Mouse (Mus musculus) mouse trophoblast stem cell (cell line): ENCODE data around the gene Ccn2.
"Not testable (repeated sequence)": the region's sequence is repeated elsewhere in the genome, so short reads cannot be mapped to it uniquely, and the experiment has no call there.

Experiments
- in situ Hi-C, 2 experiments: fragments of 300-500 bp; cut with MseI, MboI; formaldehyde crosslinking; loops; 2 replicates in 1 of 2; 3 replicates in 1 of 2; pipeline ENCODE4 v1.15.1; 2025

Ccn2 gene

DNA sequence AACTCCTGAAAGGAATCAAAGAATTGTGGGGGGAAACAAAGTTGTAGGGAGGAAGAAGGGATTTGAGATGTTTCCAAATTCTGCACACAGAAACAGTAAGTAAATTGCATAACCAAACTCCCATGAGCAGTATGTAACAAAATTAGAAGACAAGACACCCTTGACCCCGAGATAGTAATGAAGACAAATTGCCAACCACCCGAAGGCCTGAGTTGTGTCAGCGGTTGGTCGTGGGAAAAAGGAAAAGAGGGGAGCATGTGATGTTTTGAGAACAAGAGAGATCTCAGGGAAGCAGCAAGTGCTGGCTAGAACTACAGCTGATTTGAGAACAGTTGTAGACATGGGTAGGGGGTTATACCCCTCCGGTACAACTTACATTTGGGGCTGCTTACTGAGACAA lies 4.6 kb downstream of the Ccn2 start:
- in situ Hi-C loops = loop anchor here in 1 of 2 experiments (10.0 kb wide), 1 partner anchor 185 kb away; no protein-coding TSS in a partner anchor

DNA sequence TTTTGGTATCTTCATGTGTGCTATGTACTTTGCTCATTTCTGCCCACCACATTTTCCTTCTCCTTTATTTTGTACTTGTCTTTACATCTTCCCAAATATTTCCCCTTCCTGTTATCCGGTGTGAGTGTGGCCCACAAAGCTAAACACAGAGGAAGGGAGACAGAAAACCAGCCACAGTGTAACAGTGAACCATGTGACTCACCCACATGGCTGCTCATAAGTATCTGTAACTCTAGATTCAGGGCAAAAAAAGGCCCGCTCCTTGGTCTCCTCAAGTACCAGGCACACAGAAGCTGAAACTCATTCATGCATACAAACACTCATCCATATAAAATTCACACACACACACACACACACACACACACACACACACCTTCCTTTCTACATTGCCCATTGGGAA lies 7.8 kb downstream of the Ccn2 start:
- in situ Hi-C loops = no loop called here

DNA sequence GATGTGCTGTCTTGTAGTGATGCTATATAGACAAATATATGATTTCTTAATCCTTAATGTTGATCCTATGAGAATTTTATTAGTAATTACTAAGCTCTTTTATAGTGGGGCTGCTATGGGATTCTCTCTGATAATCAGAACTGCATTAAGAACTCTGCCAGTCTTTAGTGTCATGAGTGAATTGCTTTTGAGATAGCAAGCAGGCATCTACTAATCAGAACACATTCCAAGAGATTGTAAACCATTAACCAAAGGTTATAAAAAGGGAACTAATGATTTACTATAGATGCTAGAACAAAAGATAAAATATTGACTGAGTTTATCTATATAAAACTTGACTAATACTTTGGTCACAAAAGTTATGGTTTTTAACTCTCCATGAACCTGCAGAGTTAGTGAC lies 8.5 kb downstream of the Ccn2 start:
- in situ Hi-C loops = no loop called here

DNA sequence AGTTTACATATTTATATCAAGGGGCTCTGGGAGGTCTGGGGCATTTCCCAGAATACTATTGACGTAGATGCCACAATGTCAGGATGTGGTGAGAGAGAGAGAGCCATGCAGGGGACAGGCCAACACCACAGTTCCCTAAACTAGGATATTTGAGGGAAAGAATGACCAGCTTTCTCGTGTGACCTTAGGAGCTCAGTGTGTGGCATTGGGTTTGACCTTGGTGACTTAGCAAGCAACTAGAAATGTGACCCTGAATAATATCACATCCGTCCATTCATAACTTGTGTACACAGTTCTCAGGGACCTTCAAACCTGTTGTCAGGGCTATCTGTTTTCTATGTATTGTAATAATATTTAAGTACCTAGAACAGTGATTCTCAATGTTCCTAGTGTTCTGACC lies 13.9 kb downstream of the Ccn2 start:
- in situ Hi-C loops = no loop called here

DNA sequence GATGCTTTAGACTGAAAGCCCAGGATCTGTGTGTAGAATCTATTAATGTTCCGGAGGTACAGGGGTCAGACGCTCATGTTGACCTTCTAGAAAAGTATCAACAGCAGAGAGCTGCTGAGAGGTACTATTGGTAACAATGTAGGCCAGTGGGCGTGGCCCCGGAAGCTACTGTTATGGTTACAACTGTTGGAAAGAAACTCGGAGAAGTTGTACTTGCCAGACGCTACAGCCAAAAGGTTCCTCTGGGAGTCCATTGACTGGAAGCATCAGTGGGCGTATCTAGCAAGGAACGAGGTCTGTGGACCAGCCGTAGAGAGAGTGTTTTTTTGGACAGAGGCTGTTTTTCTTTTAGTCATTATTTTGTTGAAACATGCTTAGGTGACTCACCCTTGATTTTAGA lies 14.5 kb downstream of the Ccn2 start:
- in situ Hi-C loops = no loop called here

DNA sequence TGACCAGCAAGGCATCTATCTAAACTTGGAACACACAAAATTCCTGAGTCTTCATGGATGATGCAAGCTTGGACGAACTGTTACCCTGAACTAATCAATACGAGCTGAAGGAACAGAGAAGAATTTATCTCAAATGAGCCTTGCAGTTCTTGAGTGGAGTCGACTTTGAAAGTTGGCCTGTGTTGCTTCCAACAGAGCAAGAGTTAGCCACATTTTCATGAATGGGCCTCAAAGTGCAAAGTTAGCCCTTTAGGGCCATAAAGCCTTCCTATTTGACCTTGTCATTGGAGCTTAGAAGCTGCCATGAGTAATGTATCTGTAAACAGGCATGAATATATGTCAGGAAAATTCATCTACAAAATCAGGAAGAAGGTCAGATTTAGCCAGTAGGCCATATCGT lies 19.5 kb downstream of the Ccn2 start:
- in situ Hi-C loops = no loop called here

DNA sequence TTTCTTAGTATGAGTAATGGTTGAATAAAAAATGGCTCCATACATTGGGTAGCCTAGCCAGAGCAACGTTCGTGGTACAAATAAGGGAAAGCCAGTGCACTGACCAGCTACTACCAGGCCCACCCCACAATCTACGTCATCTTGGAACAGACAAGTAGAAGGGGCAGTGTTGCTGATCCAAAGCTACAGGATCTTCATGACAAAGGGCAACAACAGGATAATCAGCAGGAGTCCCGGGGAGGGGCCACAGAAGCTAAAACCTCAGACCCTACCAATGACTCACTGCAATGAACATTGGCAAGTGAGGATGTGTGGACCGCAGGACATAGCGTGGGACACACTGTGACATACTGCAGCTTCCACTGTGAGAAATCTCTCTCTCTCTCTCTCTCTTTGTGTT lies 20.6 kb downstream of the Ccn2 start:
- in situ Hi-C loops = no loop called here

DNA sequence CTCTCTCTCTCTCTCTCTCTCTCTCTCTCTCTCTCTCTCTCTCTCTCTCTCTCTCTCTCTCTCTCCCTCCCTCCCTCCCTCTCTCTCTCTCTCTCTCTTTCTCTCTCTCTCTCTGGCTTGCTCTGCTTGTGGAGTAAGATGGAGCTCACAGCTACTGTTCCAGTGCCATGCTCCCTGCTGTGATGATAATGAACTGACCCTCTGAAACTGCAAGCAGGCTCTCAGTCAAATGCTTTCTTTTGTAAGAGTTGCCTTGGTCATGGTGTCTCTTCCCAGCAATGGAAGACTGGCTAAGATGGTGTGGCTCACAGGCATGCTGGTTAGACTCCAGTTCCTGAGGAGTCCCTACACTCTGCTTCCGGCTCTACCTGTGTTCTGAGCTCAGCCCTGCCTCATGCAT lies 21.3 kb downstream of the Ccn2 start:
- in situ Hi-C loops = not testable (repeated sequence)

DNA sequence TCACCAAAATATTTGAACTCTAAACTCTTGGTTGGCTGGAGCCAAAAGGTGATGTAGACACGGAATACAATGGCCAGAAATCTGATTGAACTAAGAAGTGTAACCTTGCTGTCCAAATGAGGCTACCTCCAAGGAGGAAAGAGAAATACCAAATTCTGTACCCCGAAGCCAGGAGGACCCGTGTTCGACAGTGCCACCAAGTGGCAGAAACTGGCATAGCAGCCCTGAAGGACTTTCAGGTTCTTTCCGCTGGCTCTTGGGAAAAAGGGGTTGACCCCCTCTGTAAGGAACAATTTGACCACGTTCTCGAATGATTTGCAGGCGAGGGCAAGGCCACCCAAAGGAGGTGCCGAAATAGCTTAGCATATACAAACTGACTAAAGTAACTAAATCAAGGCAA lies 26.3 kb downstream of the Ccn2 start:
- in situ Hi-C loops = loop anchor here (5.0 to 10.0 kb wide), 3 partner anchors 217 to 307 kb away; no protein-coding TSS in a partner anchor

DNA sequence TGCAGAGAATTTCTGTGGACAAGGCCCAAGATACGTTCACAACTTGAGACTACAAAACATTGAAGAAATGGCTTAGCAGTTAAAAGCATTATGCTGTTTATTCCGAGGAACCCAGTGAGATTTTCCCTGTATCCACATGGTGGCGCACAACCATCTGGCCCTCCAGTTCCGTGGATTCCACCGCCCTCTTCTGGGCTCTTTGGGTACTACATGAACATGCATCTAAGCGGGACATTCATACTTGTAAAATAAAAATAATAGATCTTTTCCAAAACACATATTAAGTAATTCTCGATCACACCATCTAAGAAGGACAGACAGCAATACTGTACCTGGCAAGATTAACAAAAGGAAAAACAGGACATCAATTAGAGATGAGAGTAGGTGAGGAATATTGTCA lies 27.3 kb downstream of the Ccn2 start:
- in situ Hi-C loops = loop anchor here (5.0 to 10.0 kb wide), 3 partner anchors 218 to 308 kb away; no protein-coding TSS in a partner anchor

DNA sequence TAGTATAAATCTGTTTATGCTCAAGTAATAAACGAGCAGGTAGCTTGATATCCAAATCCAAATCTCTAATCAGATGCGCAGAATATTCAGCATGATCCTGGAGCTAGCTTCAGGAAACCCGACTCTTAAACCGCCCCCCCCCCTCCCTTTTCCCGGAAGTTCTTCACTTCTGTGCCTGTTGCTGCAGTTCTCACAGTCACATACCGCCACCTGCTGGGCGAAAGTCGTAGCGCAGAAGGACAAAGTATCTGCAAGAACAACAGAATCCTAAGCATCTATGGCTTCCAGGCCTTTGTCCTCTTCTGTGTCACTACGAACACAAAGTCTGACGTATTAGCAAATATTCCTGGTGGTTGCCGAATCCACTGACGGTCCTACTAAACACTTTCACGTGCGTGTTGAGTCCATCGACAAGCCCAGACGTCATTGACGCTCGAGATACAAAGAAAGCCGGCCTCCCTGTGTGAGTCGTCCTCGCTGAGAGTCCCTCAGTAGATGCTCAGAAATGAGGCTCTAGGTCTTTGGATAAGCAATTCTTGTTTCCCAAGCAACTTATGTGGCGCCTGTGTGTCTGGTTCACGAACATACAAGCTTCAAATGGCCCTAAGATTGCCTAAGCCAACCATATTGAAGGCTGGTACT lies 29.9 kb downstream of the Ccn2 start:
- in situ Hi-C loops = loop anchor here (10.0 kb wide), 2 partner anchors 220 to 310 kb away; no protein-coding TSS in a partner anchor

DNA sequence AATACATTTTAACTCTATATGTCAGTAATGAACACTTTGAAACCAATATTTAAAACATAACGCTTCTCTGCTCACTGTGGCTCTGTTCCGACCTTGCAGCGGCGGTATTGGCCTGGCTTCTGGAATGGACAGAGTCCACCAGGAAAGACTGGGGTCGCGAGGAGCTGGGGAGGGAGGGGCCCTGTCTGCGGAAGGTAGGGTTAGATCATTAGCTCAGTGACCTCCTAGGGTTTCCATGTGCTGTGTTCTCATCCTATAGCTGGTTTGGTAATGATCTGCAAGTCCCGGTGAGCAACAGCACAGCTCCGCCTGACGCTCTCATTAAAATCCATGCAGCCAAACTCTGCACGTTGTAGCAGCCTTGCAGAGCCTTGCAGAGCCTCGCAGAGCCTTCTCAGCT lies 32.0 kb downstream of the Ccn2 start:
- in situ Hi-C loops = loop anchor here (10.0 kb wide), 2 partner anchors 222 to 312 kb away; no protein-coding TSS in a partner anchor

DNA sequence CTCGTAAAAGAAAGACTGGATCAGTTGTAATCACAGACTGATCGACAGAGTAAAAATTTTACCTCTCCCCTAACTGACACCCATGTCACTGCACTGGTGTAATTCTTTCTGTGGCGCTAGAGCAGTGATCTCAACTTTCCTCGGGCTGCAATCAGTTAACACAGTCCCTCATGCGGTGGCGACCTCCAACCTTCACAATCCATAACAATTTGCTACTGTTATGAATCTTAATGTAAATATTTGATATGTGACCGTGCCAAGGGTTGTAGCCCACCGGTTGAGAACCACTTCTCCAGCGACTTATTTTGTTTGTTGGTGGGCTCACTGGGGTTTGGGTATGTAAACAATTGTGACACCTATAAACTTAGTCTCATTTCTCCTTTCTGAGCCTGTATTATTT lies 33.2 kb downstream of the Ccn2 start:
- in situ Hi-C loops = loop anchor here (10.0 kb wide), 2 partner anchors 224 to 314 kb away; no protein-coding TSS in a partner anchor

DNA sequence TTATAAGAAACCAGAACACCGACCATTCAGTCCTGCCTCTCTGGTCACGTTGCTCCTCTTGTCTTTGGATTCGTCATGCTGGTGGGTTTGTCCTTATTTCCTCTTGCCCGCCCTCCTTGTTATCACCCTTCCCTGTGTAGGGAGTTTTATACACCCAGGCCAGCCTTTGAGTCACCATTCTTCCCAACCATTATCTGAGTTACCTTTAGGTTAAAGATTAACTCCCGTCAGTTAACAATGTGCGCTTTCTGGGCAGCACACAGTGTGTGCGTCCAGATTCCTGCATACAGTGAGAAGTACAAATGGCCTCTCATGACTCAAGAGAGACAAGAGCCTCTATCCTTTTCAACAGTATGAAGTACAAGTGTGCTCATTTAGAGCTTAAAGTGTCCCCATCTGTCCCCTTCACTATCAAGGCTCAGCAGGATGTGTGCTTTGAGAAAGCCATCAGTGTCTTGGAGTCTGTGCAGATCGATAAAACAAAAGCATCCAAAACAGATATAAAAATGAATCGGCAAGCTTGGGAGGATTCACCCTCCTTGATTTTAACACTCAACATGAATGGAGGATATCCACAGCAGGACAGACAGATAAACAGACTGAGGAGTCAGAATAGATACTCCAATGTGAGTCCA lies 34.0 kb downstream of the Ccn2 start:
- in situ Hi-C loops = loop anchor here (10.0 kb wide), 2 partner anchors 224 to 314 kb away; no protein-coding TSS in a partner anchor

DNA sequence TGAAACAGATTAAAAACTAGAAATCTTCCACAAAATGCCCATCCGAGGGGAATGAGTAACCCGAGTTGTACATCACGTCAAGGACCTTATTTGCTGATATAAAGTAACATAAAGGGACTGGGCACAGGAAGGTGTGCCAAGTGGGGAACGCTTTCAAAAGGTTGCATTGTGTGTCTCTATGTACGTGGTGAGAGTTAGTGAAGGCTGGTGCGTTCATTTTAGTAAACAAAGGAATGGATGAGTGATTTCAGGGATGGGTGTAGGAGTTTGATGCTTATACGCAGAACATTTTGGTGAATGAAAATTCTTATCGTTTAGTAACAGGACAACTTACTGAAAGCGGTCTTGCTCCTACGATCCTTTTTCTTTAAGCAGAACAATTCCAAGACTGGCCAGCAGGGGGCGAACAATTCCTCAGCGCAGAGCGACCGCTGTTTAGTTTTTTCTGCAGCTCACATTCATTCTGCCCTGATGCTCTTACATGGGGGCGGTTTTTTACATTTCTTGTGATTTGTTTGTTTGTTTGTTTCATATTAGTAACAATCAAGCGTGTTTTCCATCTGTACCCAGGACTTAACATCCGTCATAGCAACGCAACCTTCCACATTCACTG lies 35.3 kb downstream of the Ccn2 start:
- in situ Hi-C loops = no loop called here

DNA sequence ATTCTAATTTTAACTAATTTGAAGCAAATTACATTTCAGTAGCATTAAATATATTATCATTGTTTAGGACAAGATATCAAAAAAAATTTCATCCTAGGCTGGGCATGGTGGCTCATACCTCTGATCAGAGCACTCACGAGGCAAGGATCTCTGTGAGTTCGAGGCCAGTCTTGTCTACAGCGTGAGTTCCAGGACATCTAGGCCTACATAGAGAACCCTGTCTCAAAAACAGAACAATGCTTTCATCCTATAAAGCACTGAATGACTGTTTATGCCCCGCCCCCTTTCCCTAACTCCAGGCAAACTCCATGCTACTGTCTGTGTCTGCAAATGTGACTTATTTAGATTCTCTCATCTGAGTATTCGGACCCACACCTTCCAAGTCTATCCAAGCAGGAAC lies 35.9 kb downstream of the Ccn2 start:
- in situ Hi-C loops = no loop called here

DNA sequence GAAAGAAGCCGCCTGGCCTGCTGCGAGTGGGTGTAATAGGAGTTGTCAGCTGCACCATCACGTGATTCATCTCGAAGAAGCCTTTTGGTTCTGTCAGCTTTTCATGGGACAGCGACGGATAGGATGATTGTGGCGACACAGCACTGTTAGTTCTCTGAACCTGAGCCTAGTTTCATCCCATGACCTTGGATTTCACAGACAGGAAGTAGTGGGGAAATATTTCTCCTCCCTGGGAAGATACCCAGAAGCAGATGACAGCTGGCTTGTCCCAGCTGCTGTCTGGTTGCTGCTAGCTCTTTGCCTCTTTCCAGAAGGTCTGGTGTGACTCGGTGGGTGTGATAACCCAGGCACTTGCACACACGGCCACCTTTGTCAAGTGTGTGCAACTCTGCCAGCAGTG lies 39.0 kb downstream of the Ccn2 start:
- in situ Hi-C loops = no loop called here

DNA sequence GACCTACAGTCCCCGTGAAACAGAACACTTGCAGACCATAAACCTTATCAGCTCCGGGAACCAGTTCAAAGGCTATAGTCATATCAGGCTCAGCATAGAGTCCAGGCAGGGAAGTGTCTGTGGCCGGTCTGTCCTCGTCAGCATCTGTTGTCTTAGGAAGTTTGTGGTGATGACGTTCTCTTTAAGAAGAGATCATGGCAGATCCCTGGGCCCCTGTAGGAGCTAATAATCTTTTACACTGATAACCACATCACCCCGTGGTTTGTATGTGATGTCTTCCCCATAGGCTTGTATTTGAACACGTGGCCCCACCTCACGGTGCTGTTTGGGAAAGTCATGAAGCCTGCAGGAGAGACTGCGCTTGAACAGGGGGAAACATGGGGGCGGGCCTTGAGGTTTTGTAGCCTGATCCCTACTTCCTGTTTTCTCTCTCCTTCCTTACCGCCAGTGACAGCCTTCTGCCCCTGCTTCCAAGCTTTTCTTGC lies 40.1 kb downstream of the Ccn2 start:
- in situ Hi-C loops = no loop called here

DNA sequence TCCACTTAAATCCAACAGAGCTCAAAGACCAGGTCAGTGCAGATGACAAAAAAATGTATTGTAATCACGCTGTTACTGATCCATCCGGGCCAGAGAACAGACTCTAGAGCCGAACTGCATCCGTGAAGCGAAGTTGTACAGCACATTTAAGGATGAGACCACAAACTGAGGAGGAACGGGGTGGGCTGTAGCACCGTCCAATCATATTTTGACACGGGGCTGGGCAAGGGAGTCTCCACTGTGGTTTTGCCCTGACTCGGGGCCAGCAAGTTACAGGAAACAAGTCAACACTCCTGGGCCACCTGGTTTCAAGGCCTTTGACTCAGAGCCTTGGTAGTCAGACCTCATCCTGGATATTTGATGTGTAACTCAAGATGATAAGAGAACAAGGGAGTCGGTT lies 40.6 kb downstream of the Ccn2 start:
- in situ Hi-C loops = no loop called here

DNA sequence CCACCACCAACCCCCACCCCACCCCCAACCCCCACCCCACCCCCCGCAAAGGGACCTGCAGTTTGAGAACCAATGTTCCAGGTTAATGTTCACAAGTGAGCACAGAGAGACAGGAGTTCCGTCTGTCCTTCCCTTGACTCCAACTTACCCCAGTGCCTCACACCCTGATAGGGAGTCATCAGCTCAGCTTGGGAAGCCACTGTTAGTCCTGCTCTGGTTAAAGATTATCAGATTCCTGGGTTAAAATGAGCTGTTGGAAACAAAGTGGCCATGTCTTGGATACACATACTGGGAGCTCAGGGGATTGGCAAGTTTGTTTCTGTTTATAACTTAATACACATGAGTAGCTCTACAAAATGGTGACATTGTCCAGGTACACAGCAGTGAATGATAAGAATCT lies 41.7 kb downstream of the Ccn2 start:
- in situ Hi-C loops = no loop called here

DNA sequence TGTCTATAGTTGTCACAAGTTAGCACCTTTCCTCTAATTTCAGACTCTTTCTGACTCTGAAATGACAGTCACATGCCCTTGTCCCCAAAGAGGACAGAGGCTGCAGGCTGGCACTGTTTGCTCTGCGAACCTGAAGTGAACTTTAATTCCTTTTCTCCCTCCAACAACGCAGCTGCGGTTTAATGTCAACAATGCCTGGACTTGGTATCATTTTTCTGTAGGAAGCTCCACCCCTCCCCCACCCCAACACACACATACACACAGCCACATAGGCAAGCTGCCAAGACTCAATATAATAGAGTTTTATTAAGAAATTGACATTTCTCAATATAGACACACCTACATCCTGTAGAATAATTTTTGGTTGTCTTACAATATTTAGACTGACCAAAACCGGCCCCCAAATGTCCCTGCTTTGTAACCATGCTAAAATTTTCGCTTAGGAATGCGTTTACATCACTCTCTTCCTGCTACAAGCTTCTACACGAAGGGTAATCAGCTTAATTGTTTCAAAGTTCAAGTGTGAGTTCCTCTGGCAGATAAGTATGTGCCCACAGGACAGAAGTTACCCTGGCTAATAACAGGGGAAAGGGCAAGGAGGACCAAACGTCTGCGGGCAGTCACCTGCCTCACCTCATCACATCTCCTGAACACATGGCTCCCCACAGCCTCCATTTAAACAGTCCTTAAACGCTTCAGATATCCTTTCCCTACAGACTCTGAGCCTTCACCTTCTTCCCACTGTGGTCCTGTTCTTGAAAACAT lies 43.2 kb downstream of the Ccn2 start:
- in situ Hi-C loops = no loop called here

DNA sequence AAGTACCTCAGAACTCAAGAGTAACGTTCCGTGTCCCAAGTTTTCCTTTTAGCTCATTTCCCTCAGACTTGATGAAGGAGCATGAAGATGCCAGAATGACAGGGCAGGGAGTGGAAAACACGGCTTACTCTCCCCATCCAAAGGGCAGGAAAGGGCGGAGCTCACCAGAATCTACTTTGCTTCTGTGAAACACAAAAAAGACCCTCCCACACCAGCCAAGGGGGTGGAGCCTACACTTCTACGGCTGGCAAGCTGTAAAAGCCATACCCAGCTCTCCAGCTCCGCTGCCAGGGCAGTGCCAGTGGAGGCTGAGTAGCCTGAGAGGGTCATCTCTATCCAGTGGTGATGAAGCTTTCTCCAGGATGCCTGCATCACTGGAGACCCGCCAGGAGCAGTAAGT lies 44.4 kb downstream of the Ccn2 start:
- in situ Hi-C loops = no loop called here
